Mouse (Mus musculus) MEL (cell line): ENCODE results near the gene Kcnk18.

Experiments used
- CTCF ChIP-seq, 3 experiments: IDR thresholded peaks in 2 of 3; conservative IDR thresholded peaks in 1 of 3; 2 replicates each; pipeline ENCODE4 v1.5.1; 2011 to 2012; ENCODE audit warnings: low read length in 3 of 3, low read depth in 2 of 3, mild to moderate bottlenecking in 2 of 3, improper control_type of control experiment in 1 of 3, inconsistent platforms in 1 of 3, mixed read lengths in 1 of 3, moderate library complexity in 1 of 3; ENCODE audit not compliant: control insufficient read depth in 1 of 3, insufficient read depth in 1 of 3, poor library complexity in 1 of 3, severe bottlenecking in 1 of 3
- ELF1 ChIP-seq: IDR thresholded peaks from 2 replicates; pipeline ENCODE4 v1.6.1; 2014; ENCODE audit warnings: low read depth, mild to moderate bottlenecking, inconsistent platforms, low read length, improper control_type of control experiment, moderate library complexity
- HCFC1 ChIP-seq: IDR thresholded peaks from 2 replicates; pipeline ENCODE4 v1.6.1; 2012; ENCODE audit warnings: low read depth, mild to moderate bottlenecking, inconsistent platforms, low read length, improper control_type of control experiment, moderate library complexity
- MAFK ChIP-seq: IDR thresholded peaks from 2 replicates; pipeline ENCODE4 v1.6.1; 2011; ENCODE audit warnings: low read depth, mild to moderate bottlenecking, low read length, improper control_type of control experiment, borderline replicate concordance
- MAX ChIP-seq: IDR thresholded peaks from 2 replicates; pipeline ENCODE4 v1.6.1; 2011; ENCODE audit warnings: low read length, improper control_type of control experiment
- MXI1 ChIP-seq: IDR thresholded peaks from 2 replicates; pipeline ENCODE4 v1.6.1; 2011; ENCODE audit warnings: mild to moderate bottlenecking, low read depth, low read length, improper control_type of control experiment
- POLR2A ChIP-seq, 2 experiments: IDR thresholded peaks; 2 replicates each; pipeline ENCODE4 v1.6.1; 2011 to 2012; ENCODE audit warnings: low read length in 2 of 2, mild to moderate bottlenecking in 2 of 2, control low read depth in 1 of 2, improper control_type of control experiment in 1 of 2, low read depth in 1 of 2, moderate library complexity in 1 of 2; ENCODE audit not compliant: control insufficient read depth in 1 of 2, insufficient read depth in 1 of 2, poor library complexity in 1 of 2
- POLR2AphosphoS2 ChIP-seq: IDR thresholded peaks from 2 replicates; pipeline ENCODE4 v1.6.1; 2011; ENCODE audit warnings: low read length, improper control_type of control experiment
- TAL1 ChIP-seq: IDR thresholded peaks from 2 replicates; pipeline ENCODE4 v1.6.1; 2012; ENCODE audit warnings: mild to moderate bottlenecking, inconsistent platforms, low read length, moderate library complexity, mixed read lengths
- TCF12 ChIP-seq: IDR thresholded peaks from 2 replicates; pipeline ENCODE4 v1.6.1; 2014; ENCODE audit warnings: low read depth, mild to moderate bottlenecking, inconsistent platforms, low read length, improper control_type of control experiment, moderate library complexity
- UBTF ChIP-seq: IDR thresholded peaks from 2 replicates; pipeline ENCODE4 v1.6.1; 2012; ENCODE audit warnings: low read depth, mild to moderate bottlenecking, inconsistent platforms, low read length, improper control_type of control experiment, moderate library complexity, borderline replicate concordance; ENCODE audit not compliant: insufficient read depth
- USF1 ChIP-seq: IDR thresholded peaks from 2 replicates; pipeline ENCODE4 v1.6.1; 2014; ENCODE audit warnings: low read depth, mild to moderate bottlenecking, inconsistent platforms, low read length, improper control_type of control experiment, moderate library complexity
- ZC3H11A ChIP-seq: IDR thresholded peaks from 2 replicates; pipeline ENCODE4 v1.6.1; 2012; ENCODE audit warnings: low read depth, mild to moderate bottlenecking, inconsistent platforms, low read length, improper control_type of control experiment

GRCm38 (mm10) chr19:59195181-59195770 is 23.7 kb upstream of the Kcnk18 start:
- TF ChIP-seq ZC3H11A (no peak), ELF1 (no peak), MAFK (no peak), CTCF (IDR thresholded peaks at IDR 0.05 in 2 of 3, conservative IDR thresholded peaks at IDR 0.05 in 1 of 3; ENCODE audit: control insufficient read depth in 1 of 3, insufficient read depth in 1 of 3, low read depth in 2 of 3, low read length in 3 of 3, poor library complexity in 1 of 3, severe bottlenecking in 1 of 3) (no peak), TCF12 (no peak), POLR2A (IDR thresholded peaks at IDR 0.05; ENCODE audit: control insufficient read depth in 1 of 2, insufficient read depth in 1 of 2, low read depth in 1 of 2, low read length in 2 of 2, poor library complexity in 1 of 2) (no peak), MAX (no peak), USF1 (no peak), TAL1 (no peak), UBTF (no peak), POLR2AphosphoS2 (no peak), HCFC1 (no peak), MXI1 (no peak)
